Comparison of ENCODE assay signal across 8 mouse cellular contexts in genomic region chr9:48893986-48894385, GRCm38 (mm10). TPM values are rescaled to one million over a fixed set of nuclear protein-coding genes. Genes with fewer than 3 reads are reported as not detected.
DNase-seq lines count a peak whose midpoint lies in the region; ATAC-seq and TF ChIP-seq lines count a peak whose summit lies in the region.

No protein-coding gene starts in this region.

- no peaks in the 10 kb centered on the region; the same call in 1 of the 2 replicates for H3K27me3 ChIP-seq in heart, adult 2 months (ENCODE audit: control insufficient read depth, insufficient read depth, low read length)
- peaks cover 22% of the 10 kb centered on the region for H3K27me3 ChIP-seq in heart, embryonic 10.5 days (ENCODE audit: insufficient read depth, poor library complexity, severe bottlenecking)
- no peaks in the 10 kb centered on the region; the same call in 1 of the 2 replicates for H3K27me3 ChIP-seq in embryonic facial prominence, embryonic 11.5 days (ENCODE audit: control insufficient read depth, insufficient read depth, low read length)
- H3K27me3 ChIP-seq in heart, postnatal 0 days (ENCODE audit: control insufficient read depth, insufficient read depth, low read length) = 0 out of 2 replicates have a peak, but pooled peaks cover 21% of the 10 kb centered on the region

- 0 out of 2 replicates have a peak, but pooled peaks have one; percentile 29 for TF ChIP-seq EP300 in heart, adult 2 months (IDR thresholded peaks at IDR 0.05; ENCODE audit: insufficient read depth, low read depth, low read length)
- no peak for TF ChIP-seq EP300 in heart, postnatal 0 days (IDR thresholded peaks at IDR 0.05; ENCODE audit: low read depth)

- H3K4me1 ChIP-seq in heart, adult 2 months (ENCODE audit: control insufficient read depth, insufficient read depth, low read length) = no peaks in the 10 kb centered on the region
- H3K4me1 ChIP-seq in heart, embryonic 10.5 days = no peaks in the 10 kb centered on the region
- no peaks in the 10 kb centered on the region for H3K4me1 ChIP-seq in bone marrow, adult 2 months (ENCODE audit: control insufficient read depth, insufficient read depth, low read length)
- H3K4me1 ChIP-seq in embryonic facial prominence, embryonic 11.5 days (ENCODE audit: control insufficient read depth, insufficient read depth, low read length) = peaks cover 2% of the 10 kb centered on the region; the same call in 1 of the 2 replicates
- no peaks in the 10 kb centered on the region for H3K4me1 ChIP-seq in heart, postnatal 0 days (ENCODE audit: control insufficient read depth, insufficient read depth)

- TF ChIP-seq CTCF in heart, adult 2 months (IDR thresholded peaks at IDR 0.05) = peak; percentile 86
- TF ChIP-seq CTCF in bone marrow, adult 2 months (IDR thresholded peaks at IDR 0.05; ENCODE audit: control insufficient read depth, insufficient read depth, low read length) = peak; percentile 55
- TF ChIP-seq CTCF in heart, postnatal 0 days (IDR thresholded peaks at IDR 0.05; ENCODE audit: low read depth) = peak; percentile 85

- H3K9me3 ChIP-seq in heart, embryonic 10.5 days = no peaks in the 10 kb centered on the region
- no peaks in the 10 kb centered on the region for H3K9me3 ChIP-seq in embryonic facial prominence, embryonic 11.5 days (replicated peaks; ENCODE audit: control insufficient read depth, low read length)
- H3K9me3 ChIP-seq in heart, postnatal 0 days (replicated peaks; ENCODE audit: control insufficient read depth, low read length) = no peaks in the 10 kb centered on the region

- no peak overlapping the region for H3K27ac ChIP-seq in heart, adult 2 months
- H3K27ac ChIP-seq in heart, embryonic 10.5 days = no peak overlapping the region
- H3K27ac ChIP-seq in bone marrow, adult 2 months (ENCODE audit: control insufficient read depth, insufficient read depth, low read depth, low read length, poor library complexity) = no peak overlapping the region
- H3K27ac ChIP-seq in embryonic facial prominence, embryonic 11.5 days (replicated peaks; ENCODE audit: low read depth, low read length) = no peak overlapping the region
- no peak overlapping the region for H3K27ac ChIP-seq in heart, postnatal 0 days (ENCODE audit: low read depth)

- no peak overlapping the region for H3K4me2 ChIP-seq in embryonic facial prominence, embryonic 11.5 days (ENCODE audit: low read depth, low read length)
- no peak overlapping the region for H3K4me2 ChIP-seq in heart, postnatal 0 days (ENCODE audit: low read depth, low read length)

- no peak overlapping the region for H3K4me3 ChIP-seq in heart, adult 2 months
- H3K4me3 ChIP-seq in heart, embryonic 10.5 days = no peak overlapping the region
- H3K4me3 ChIP-seq in bone marrow, adult 2 months (replicated peaks; ENCODE audit: control insufficient read depth, low read depth, low read length) = no peak overlapping the region
- H3K4me3 ChIP-seq in embryonic facial prominence, embryonic 11.5 days (ENCODE audit: low read depth, low read length) = no peak overlapping the region
- no peak overlapping the region for H3K4me3 ChIP-seq in heart, postnatal 0 days (ENCODE audit: low read depth, low read length)

- intact Hi-C loops in heart, adult 2 months (cut with DNase I) = loop anchor here (1.0 to 5.0 kb wide), 4 partner anchors 33 to 427 kb away; no protein-coding TSS in a partner anchor

- H3K79me2 ChIP-seq in heart, adult 2 months (replicated peaks; ENCODE audit: control insufficient read depth, insufficient read depth, low read length) = no peaks in the 10 kb centered on the region

- 29% methylated on average over 3 of the region's 3 CpGs for WGBS in heart, adult 2 months
- WGBS in heart, embryonic 10.5 days = 29% methylated on average over 3 of the region's 3 CpGs
- 21% methylated on average over 3 of the region's 3 CpGs for WGBS in bone marrow, adult 2 months
- WGBS in embryonic facial prominence, embryonic 11.5 days = 25% methylated on average over 3 of the region's 3 CpGs
- WGBS in heart, postnatal 0 days = 24% methylated on average over 3 of the region's 3 CpGs

- DNase-seq in heart, adult 2 months = peak; percentile 56 to 74
- DNase-seq in heart, embryonic 10.5 days (ENCODE audit: low spot score) = no peak
- peak; percentile 91 for DNase-seq in embryonic facial prominence, embryonic 11.5 days (ENCODE audit: low spot score)
- peak; percentile 69 for DNase-seq in heart, postnatal 0 days (ENCODE audit: low spot score)
- peak; percentile 71 to 85 for DNase-seq in layer of hippocampus, postnatal 14 days (ENCODE audit: low spot score in 2 of 2)
- DNase-seq in right cerebral cortex, postnatal 4 days = peak; percentile 86

- ATAC-seq in embryonic facial prominence, embryonic 11.5 days (replicated peaks; ENCODE audit: insufficient number of reproducible peaks, low FRiP score, low TSS enrichment, low read depth) = no peak
- peak; percentile 41; the same call in 1 of the 2 replicates for ATAC-seq in heart, postnatal 0 days (ENCODE audit: insufficient read depth, low read depth)
- peak; percentile 70; the same call in 1 of the 2 replicates for ATAC-seq in megakaryocyte progenitor cell, adult 5-6 weeks (replicated peaks; ENCODE audit: poor library complexity)

- H3K36me3 ChIP-seq in heart, adult 2 months (ENCODE audit: control insufficient read depth, insufficient read depth, low read length) = no peaks in the 10 kb centered on the region
- H3K36me3 ChIP-seq in heart, embryonic 10.5 days = no peaks in the 10 kb centered on the region
- no peaks in the 10 kb centered on the region for H3K36me3 ChIP-seq in embryonic facial prominence, embryonic 11.5 days (replicated peaks; ENCODE audit: control insufficient read depth, insufficient read depth, low read depth, low read length)
- no peaks in the 10 kb centered on the region for H3K36me3 ChIP-seq in heart, postnatal 0 days (replicated peaks; ENCODE audit: control insufficient read depth, insufficient read depth, low read length)

- TF ChIP-seq POLR2A in heart, adult 2 months (IDR thresholded peaks at IDR 0.05; ENCODE audit: insufficient read depth, low read depth, low read length) = no peak
- no peak for TF ChIP-seq POLR2A in bone marrow, adult 2 months (IDR thresholded peaks at IDR 0.05; ENCODE audit: borderline replicate concordance, control insufficient read depth, low read depth, low read length)

- H3K9ac ChIP-seq in heart, adult 2 months (ENCODE audit: low read depth, low read length) = no peak overlapping the region
- no peak overlapping the region for H3K9ac ChIP-seq in embryonic facial prominence, embryonic 11.5 days (replicated peaks; ENCODE audit: low read length)
- H3K9ac ChIP-seq in heart, postnatal 0 days (replicated peaks; ENCODE audit: low read depth, low read length) = no peak overlapping the region

RNA-seq across cellular contexts. Expression of gene Htr3a, which starts 16.9 kb away (rescaled TPM):
- total RNA-seq in heart, adult 2 months (2021) = under 1 TPM in 1 of 2 experiments, not detected in 1; 0.25 TPM
- 1.6 and 1.8 TPM in 2 replicates for polyA plus RNA-seq in heart, adult 2 months (2012; rRNA removed)
- 0.07 and 0.48 TPM in 2 replicates for polyA plus RNA-seq in heart, embryonic 10.5 days (2016; fragmentation: Nextera tagmentation; extraction: Ambion mirVana)
- polyA plus RNA-seq in bone marrow, adult 2 months (2011; ENCODE audit: insufficient read depth, insufficient read length, low replicate concordance, missing spikeins) = not detected in 2 replicates
- 1.3 and 2.5 TPM in 2 replicates for polyA plus RNA-seq in embryonic facial prominence, embryonic 11.5 days (2014; fragmentation: Nextera tagmentation; extraction: Ambion mirVana)
- total RNA-seq in heart, postnatal 0 days (2014; rRNA removed; ENCODE audit: low replicate concordance) = 1.9 and 3.2 TPM in 2 replicates
- polyA plus RNA-seq in heart, postnatal 0 days (2015; fragmentation: Nextera tagmentation; extraction: Ambion mirVana) = 0.11 and 0.54 TPM in 2 replicates
- 10 to 100 TPM; 10.8 to 13.4 TPM for total RNA-seq in layer of hippocampus, postnatal 14 days (2021)
- total RNA-seq in megakaryocyte progenitor cell, adult 5-6 weeks (2015) = not detected in 2 replicates
- total RNA-seq in megakaryocyte progenitor cell, adult 5-6 weeks (2017) = not detected in 2 replicates

RNA-seq across cellular contexts. Expression of gene Zbtb16, which starts 58.0 kb away (rescaled TPM):
- total RNA-seq in heart, adult 2 months (2021) = 100 to 1,000 TPM; 149 to 150 TPM
- polyA plus RNA-seq in heart, adult 2 months (2012; rRNA removed) = 15.7 and 23.7 TPM in 2 replicates
- 2.6 and 3.1 TPM in 2 replicates for polyA plus RNA-seq in heart, embryonic 10.5 days (2016; fragmentation: Nextera tagmentation; extraction: Ambion mirVana)
- polyA plus RNA-seq in bone marrow, adult 2 months (2011; ENCODE audit: insufficient read depth, insufficient read length, low replicate concordance, missing spikeins) = 4.2 and 7.5 TPM in 2 replicates
- polyA plus RNA-seq in embryonic facial prominence, embryonic 11.5 days (2014; fragmentation: Nextera tagmentation; extraction: Ambion mirVana) = 3.0 and 4.8 TPM in 2 replicates
- total RNA-seq in heart, postnatal 0 days (2014; rRNA removed; ENCODE audit: low replicate concordance) = 54.7 and 65.0 TPM in 2 replicates
- 1.8 and 5.0 TPM in 2 replicates for polyA plus RNA-seq in heart, postnatal 0 days (2015; fragmentation: Nextera tagmentation; extraction: Ambion mirVana)
- total RNA-seq in layer of hippocampus, postnatal 14 days (2021) = 10 to 100 TPM; 85.9 to 92.1 TPM
- total RNA-seq in megakaryocyte progenitor cell, adult 5-6 weeks (2015) = 4.7 and 5.8 TPM in 2 replicates
- 4.7 and 5.2 TPM in 2 replicates for total RNA-seq in megakaryocyte progenitor cell, adult 5-6 weeks (2017)
